Comparison of ENCODE assay signal across 16 mouse cellular contexts in genomic region chr2:126500521-126500920, GRCm38 (mm10). TPM values are rescaled to one million over a fixed set of nuclear protein-coding genes. Genes with fewer than 3 reads are reported as not detected.
DNase-seq lines count a peak whose midpoint lies in the region; ATAC-seq and TF ChIP-seq lines count a peak whose summit lies in the region.
"Had no signal": no experiment of that assay in that cellular context is flagged by ENCODE, and none has a peak within 500 bp of the region (broad histone marks: within the 10 kb centered on the region; RNA-seq: fewer than 3 reads in every experiment).

Atp8b4 (minus strand) TSS chr2:126500674.

- H3K27me3 ChIP-seq in liver, postnatal 0 days (ENCODE audit: insufficient read depth, low read length) = no peaks in the 10 kb centered on the region
- no peaks in the 10 kb centered on the region for H3K27me3 ChIP-seq in splenic B cell, adult 2 months (ENCODE audit: control insufficient read depth, insufficient read depth, low read length, poor library complexity, severe bottlenecking)
- H3K27me3 ChIP-seq: embryonic facial prominence, embryonic 12.5 days; forebrain, embryonic 12.5 days; midbrain, embryonic 13.5 days; neural tube, embryonic 13.5 days had no signal

- peak within 1 kb of the TSS; percentile 45 for H3K4me2 ChIP-seq in liver, postnatal 0 days (ENCODE audit: low read depth, low read length)
- H3K4me2 ChIP-seq: embryonic facial prominence, embryonic 12.5 days; forebrain, embryonic 12.5 days; intestine, embryonic 15.5 days; midbrain, embryonic 13.5 days; neural tube, embryonic 13.5 days had no signal

- no peak for TF ChIP-seq EP300 in liver, postnatal 0 days (IDR thresholded peaks at IDR 0.05; ENCODE audit: low read depth)

- H3K27ac ChIP-seq in bone marrow macrophage, adult 2 months (ENCODE audit: insufficient read depth, low read depth, low read length) = peak within 1 kb of the TSS; percentile 73
- H3K27ac ChIP-seq in liver, postnatal 0 days (ENCODE audit: low read depth) = peak within 1 kb of the TSS; percentile 19; the same call in 1 of the 2 replicates
- H3K27ac ChIP-seq: embryonic facial prominence, embryonic 12.5 days; forebrain, embryonic 12.5 days; heart, embryonic 10.5 days; intestine, embryonic 15.5 days; kidney, postnatal 0 days; midbrain, embryonic 13.5 days; neural tube, embryonic 13.5 days had no signal

- TF ChIP-seq CTCF in lung, adult 2 months (IDR thresholded peaks at IDR 0.05; ENCODE audit: insufficient read depth, low read length) = no peak
- TF ChIP-seq CTCF in bone marrow macrophage, adult 2 months (IDR thresholded peaks at IDR 0.05; ENCODE audit: low read depth, low read length) = no peak
- no peak for TF ChIP-seq CTCF in liver, postnatal 0 days (IDR thresholded peaks at IDR 0.05; ENCODE audit: low read depth)

- H3K4me1 ChIP-seq in lung, adult 2 months (ENCODE audit: control insufficient read depth, insufficient read depth, low read length) = no peaks in the 10 kb centered on the region; the same call in 1 of the 2 replicates
- H3K4me1 ChIP-seq in bone marrow macrophage, adult 2 months (ENCODE audit: control insufficient read depth, insufficient read depth, low read length) = peaks cover 50% of the 10 kb centered on the region
- 0 out of 2 replicates have a peak, but pooled peaks cover 2% of the 10 kb centered on the region for H3K4me1 ChIP-seq in liver, postnatal 0 days (ENCODE audit: insufficient read depth)
- H3K4me1 ChIP-seq: embryonic facial prominence, embryonic 12.5 days; forebrain, embryonic 12.5 days; heart, embryonic 10.5 days; intestine, embryonic 15.5 days had no signal

- peak within 1 kb of the TSS; percentile 31 for H3K4me3 ChIP-seq in lung, adult 2 months (replicated peaks; ENCODE audit: extremely low read depth, low read depth, low read length)
- H3K4me3 ChIP-seq in bone marrow macrophage, adult 2 months (ENCODE audit: insufficient read depth, low read length) = peak within 1 kb of the TSS; percentile 75
- peak within 1 kb of the TSS; percentile 36 for H3K4me3 ChIP-seq in liver, postnatal 0 days (ENCODE audit: low read depth, low read length)
- H3K4me3 ChIP-seq: embryonic facial prominence, embryonic 12.5 days; forebrain, embryonic 12.5 days; heart, embryonic 10.5 days; intestine, embryonic 15.5 days; midbrain, embryonic 13.5 days; neural tube, embryonic 13.5 days had no signal

- no peak for TF ChIP-seq POLR2A in lung, adult 2 months (IDR thresholded peaks at IDR 0.05; ENCODE audit: borderline replicate concordance, extremely low read depth, low read depth, low read length)
- no peak for TF ChIP-seq POLR2A in bone marrow macrophage, adult 2 months (IDR thresholded peaks at IDR 0.05; ENCODE audit: borderline replicate concordance, low read depth, low read length)

- WGBS in lung, adult 2 months = 59% methylated on average over 6 of the region's 6 CpGs
- WGBS in liver, postnatal 0 days (ENCODE audit: insufficient replicate concordance) = 46% methylated on average over 6 of the region's 6 CpGs

- no peak within 1 kb of the TSS; the same call in 1 of the 2 replicates for H3K9ac ChIP-seq in liver, postnatal 0 days (replicated peaks)
- H3K9ac ChIP-seq: embryonic facial prominence, embryonic 12.5 days; forebrain, embryonic 12.5 days; intestine, embryonic 15.5 days; midbrain, embryonic 13.5 days; neural tube, embryonic 13.5 days had no signal

- no peak for ATAC-seq in liver, postnatal 0 days
- ATAC-seq: intestine, embryonic 15.5 days; midbrain, embryonic 13.5 days had no signal

- no peaks in the 10 kb centered on the region for H3K36me3 ChIP-seq in liver, postnatal 0 days (replicated peaks; ENCODE audit: insufficient read depth, low read length)
- H3K36me3 ChIP-seq in splenic B cell, adult 2 months (ENCODE audit: control insufficient read depth, insufficient read depth, low read length, poor library complexity, severe bottlenecking) = no peaks in the 10 kb centered on the region
- H3K36me3 ChIP-seq: embryonic facial prominence, embryonic 12.5 days; forebrain, embryonic 12.5 days; heart, embryonic 10.5 days; intestine, embryonic 15.5 days; midbrain, embryonic 13.5 days; neural tube, embryonic 13.5 days had no signal

- no peaks in the 10 kb centered on the region for H3K9me3 ChIP-seq in liver, postnatal 0 days (ENCODE audit: low read length)
- H3K9me3 ChIP-seq: embryonic facial prominence, embryonic 12.5 days; forebrain, embryonic 12.5 days; heart, embryonic 10.5 days; intestine, embryonic 15.5 days; midbrain, embryonic 13.5 days; neural tube, embryonic 13.5 days had no signal

- DNase-seq in lung, adult 2 months = no peak
- no peak for DNase-seq in lung, postnatal 4 days
- no peak for DNase-seq in liver, postnatal 0 days
- DNase-seq in splenic B cell, adult 2 months (ENCODE audit: low read depth, low spot score) = peak; percentile 40
- no peak for DNase-seq in embryo, embryonic 11 days
- DNase-seq in frontal cortex, adult 2 months (ENCODE audit: extremely low spot score in 1 of 2, low spot score in 1 of 2) = no peak
- DNase-seq: cerebellum, postnatal 14 days; heart, postnatal 4 days had no signal

RNA-seq across cellular contexts. Expression of gene Atp8b4, which starts in this region (rescaled TPM):
- 1.0 and 1.8 TPM in 2 replicates for polyA plus RNA-seq in lung, adult 2 months (2012; rRNA removed)
- 30.5 and 31.7 TPM in 2 replicates for polyA plus RNA-seq in bone marrow macrophage, adult 2 months (2012; ENCODE audit: insufficient read depth, insufficient read length, missing spikeins)
- 3.4 and 5.2 TPM in 2 replicates for polyA plus RNA-seq in liver, postnatal 0 days (2015; fragmentation: Nextera tagmentation; extraction: Ambion mirVana)
- 0.02 and 0.04 TPM in 2 replicates for polyA plus RNA-seq in frontal cortex, adult 2 months (2012; rRNA removed)
- polyA plus RNA-seq: midbrain, embryonic 13.5 days; neural tube, embryonic 13.5 days had no signal
